Mouse (Mus musculus) subcutaneous adipose tissue, adult 2 months (tissue): ENCODE data around the gene Sult5a1. TPM values are rescaled to one million over a fixed set of nuclear protein-coding genes. Genes with fewer than 3 reads are reported as not detected.

ENCODE experiments used
- polyA plus RNA-seq: library from polyadenylated mRNA; depleted of rRNA; stranded (reverse); fragments of >200 nt; gene quantifications from 2 replicates; pipeline ENCODE4 v1.2.3, GENCODE M21; 2012; ENCODE audit warnings: low replicate concordance; rRNA removed

Sult5a1 gene
- 18.3 and 25.6 TPM in 2 replicates for polyA plus RNA-seq

DNA sequence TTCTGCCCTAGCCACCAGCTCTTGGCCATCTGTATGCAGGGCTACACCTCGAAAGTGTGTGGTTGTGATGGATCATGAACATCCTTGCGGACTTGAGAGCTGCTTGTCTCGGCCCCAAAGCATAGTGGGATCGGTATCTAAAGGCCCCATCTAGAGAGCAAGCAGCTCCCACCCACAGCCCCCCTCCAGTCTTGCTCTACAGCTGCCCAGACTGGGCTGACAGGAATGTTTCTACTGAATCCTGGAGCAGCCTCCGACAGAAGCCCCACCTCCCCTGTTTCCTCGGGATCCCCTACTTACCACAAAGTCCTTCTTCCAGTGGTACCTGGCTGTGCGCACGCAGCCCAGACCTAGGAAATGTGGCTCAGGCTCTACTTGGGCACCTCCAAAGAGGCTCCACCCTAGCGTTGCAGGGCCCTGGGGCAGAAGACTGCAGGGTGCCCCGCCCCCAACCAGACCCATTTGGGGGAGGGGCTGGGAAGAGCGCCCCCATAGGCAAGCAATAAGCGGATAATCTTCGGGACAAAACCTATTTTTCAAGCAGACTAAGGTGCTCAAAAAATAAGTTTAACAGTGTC, at the start of gene Sult5a1:
TSS of gene Sult5a1 (minus strand) at position 428 of the 578 bp plus-strand sequence.

DNA sequence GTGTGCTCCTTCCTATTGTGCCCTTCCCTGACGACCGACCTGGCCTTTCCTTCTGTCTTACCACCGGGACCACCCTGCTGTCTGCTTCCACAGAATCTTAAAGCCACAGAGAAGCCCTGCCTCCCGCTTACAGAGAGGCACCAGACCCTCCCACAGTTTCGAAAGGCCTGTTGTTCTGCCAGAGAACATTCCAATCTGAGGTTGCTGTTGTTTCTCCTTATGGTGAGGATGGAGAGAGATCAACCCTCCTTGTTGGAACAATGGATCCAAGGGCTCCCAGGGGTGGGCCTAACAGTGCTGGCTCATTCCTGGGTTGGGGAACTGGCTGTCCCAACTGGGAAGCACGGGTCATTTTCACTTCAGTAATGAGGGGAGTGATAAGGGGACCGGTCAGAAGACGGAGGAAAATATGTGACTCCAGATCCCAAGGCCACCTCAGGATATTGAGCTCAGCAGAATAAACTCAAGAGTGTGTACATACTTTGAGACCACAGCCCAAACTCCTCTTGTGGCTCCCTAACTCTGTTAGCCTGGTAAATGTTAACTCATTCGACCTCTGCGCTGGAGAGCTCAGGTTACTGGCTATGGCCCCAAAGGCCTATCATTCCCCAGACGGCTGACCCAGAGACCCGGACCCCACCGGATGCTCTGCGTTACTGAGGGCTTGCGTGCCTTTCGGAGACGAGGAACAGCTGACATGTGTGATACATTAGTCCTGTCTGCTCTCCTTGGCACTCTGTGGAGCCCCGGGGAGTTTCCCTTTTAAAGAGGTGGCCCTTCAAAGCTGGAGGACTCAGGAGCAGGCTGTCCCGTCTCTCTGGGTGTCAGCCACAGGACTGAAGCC, 27.7 kb upstream of the Sult5a1 start, which contains the start of gene Dpep1:
TSS of gene Dpep1 (plus strand) at position 677 of the 844 bp plus-strand sequence.

DNA sequence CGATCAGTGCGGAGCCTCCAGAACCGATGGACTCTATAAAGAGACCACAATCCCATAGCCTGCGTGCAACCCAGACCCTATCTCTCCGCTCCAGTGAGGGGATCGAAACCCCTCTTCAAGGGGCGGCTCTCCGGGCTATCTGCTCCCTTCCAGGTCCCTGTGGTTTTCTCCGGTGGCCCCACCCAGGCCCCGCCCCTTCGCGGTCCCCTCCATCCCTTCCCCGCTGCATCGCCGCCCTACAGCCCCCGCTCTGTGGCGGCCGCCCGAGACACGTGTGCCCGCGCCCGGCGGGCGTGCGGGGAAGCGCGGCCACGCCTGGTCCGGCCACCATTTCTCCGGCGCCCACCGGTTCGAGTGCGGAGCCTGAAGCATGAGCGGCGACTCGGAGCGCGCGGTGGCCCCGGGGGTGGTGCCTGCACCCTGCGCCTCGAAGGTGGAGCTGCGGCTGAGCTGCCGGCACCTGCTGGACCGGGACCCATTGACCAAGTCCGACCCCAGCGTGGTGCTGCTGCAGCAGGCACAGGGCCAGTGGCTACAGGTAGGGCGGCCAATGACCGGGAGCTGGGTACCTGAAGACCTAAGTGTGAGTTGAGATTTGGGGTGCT, 40.9 kb downstream of the Sult5a1 start, which contains the start of gene Cpne7:
TSS of gene Cpne7 (plus strand) at position 248 of the 605 bp plus-strand sequence.

DNA sequence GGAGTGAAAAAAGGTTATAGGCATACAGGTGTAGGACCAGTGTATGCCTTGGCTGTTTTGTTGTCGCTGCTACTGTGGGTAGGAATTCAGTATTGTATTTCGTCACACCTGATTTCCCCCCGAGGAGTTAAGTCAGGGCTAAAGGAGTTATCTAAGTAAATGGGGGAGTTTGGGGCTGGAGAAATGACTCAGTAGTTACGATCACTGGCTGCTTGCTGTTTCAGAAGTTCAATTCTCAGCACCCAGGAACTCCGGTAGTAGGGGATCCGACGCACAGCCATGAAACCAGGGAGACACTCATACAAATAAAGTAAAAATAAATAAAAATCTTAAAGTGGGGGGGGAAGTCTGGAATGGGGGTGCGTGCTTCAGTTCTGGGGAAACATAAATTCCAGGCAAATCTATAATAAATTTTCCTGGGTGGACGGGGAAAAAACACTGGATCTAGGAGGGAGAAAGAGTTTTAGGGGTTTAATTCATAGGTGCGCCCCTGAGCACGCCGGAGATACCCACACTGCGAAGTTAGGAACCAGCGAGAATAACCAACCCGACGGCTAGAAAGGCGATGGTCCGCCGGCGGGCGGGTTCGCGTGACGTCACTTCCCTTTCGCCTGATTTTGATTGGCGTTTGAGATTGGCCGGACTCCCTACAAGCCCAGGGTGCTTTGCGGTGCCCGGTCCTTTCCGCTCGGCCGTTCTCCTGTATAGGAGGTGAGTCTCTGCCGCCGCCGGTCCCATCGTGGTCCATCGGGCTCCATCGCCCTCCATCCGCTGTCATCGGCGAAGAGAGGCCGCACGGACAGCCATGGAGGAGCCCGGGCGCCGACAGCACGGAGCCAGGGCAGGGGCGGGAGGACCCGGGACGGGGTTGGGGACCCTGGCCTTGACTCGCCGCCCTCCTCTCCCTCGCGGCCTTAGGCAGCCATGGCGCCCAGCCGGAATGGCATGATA, 56.1 kb downstream of the Sult5a1 start, which contains the start of gene Rpl13:
TSS of gene Rpl13 (plus strand) at position 616 of the 951 bp plus-strand sequence.

Other genes starting within 250 kb of the Sult5a1 start
- 45.0 and 70.2 TPM in 2 replicates for gene Ankrd11, start 116.0 kb downstream of the Sult5a1 start, polyA plus RNA-seq
- 78.2 and 103 TPM in 2 replicates for gene Spg7, start 95.4 kb downstream of the Sult5a1 start, polyA plus RNA-seq
- gene Rpl13, start 56.0 kb downstream of the Sult5a1 start, polyA plus RNA-seq = 900 and 3,044 TPM in 2 replicates
- gene Cpne7, start 40.9 kb downstream of the Sult5a1 start, polyA plus RNA-seq = 3.5 and 7.6 TPM in 2 replicates
- 46.8 and 160 TPM in 2 replicates for gene Dpep1, start 27.9 kb upstream of the Sult5a1 start, polyA plus RNA-seq
- gene Chmp1a, start 54.4 kb upstream of the Sult5a1 start, polyA plus RNA-seq = 122 and 130 TPM in 2 replicates
- 2.5 and 3.2 TPM in 2 replicates for gene Spata33, start 54.5 kb upstream of the Sult5a1 start, polyA plus RNA-seq
- gene Cdk10, start 66.5 kb upstream of the Sult5a1 start, polyA plus RNA-seq = 67.9 and 79.8 TPM in 2 replicates
- 5.7 and 12.5 TPM in 2 replicates for gene Spata2l, start 77.9 kb upstream of the Sult5a1 start, polyA plus RNA-seq
- gene Zfp276, start 95.9 kb upstream of the Sult5a1 start, polyA plus RNA-seq = 29.0 and 39.9 TPM in 2 replicates
- 50.6 and 80.0 TPM in 2 replicates for gene Vps9d1, start 96.0 kb upstream of the Sult5a1 start, polyA plus RNA-seq
- 4.5 and 29.1 TPM in 2 replicates for gene Fanca, start 160.3 kb upstream of the Sult5a1 start, polyA plus RNA-seq
- gene Spire2, start 174.4 kb upstream of the Sult5a1 start, polyA plus RNA-seq = 0.46 and 3.7 TPM in 2 replicates
- 221 and 244 TPM in 2 replicates for gene Tcf25, start 215.4 kb upstream of the Sult5a1 start, polyA plus RNA-seq
- gene Mc1r, start 248.8 kb upstream of the Sult5a1 start, polyA plus RNA-seq = not detected in 2 replicates